ENCODE assay signal across 8 mouse cellular contexts in genomic region chr2:35619532-35619931, GRCm38 (mm10).
DNase-seq lines count a peak whose midpoint lies in the region; ATAC-seq and TF ChIP-seq lines count a peak whose summit lies in the region.

No protein-coding gene starts in this region.

- no peaks in the 10 kb centered on the region for H3K9me3 ChIP-seq in limb, embryonic 15.5 days

- H3K4me3 ChIP-seq in heart, adult 2 months = no peak overlapping the region
- H3K4me3 ChIP-seq in limb, embryonic 15.5 days = no peak overlapping the region
- no peak overlapping the region for H3K4me3 ChIP-seq in layer of hippocampus, adult 2 months

- no peaks in the 10 kb centered on the region for H3K36me3 ChIP-seq in heart, adult 2 months (ENCODE audit: control insufficient read depth, insufficient read depth, low read length)
- no peaks in the 10 kb centered on the region for H3K36me3 ChIP-seq in limb, embryonic 15.5 days

- H3K4me2 ChIP-seq in limb, embryonic 15.5 days = peak overlapping the region; percentile 46; the same call in 1 of the 2 replicates

- no peaks in the 10 kb centered on the region for H3K27me3 ChIP-seq in heart, adult 2 months (ENCODE audit: control insufficient read depth, insufficient read depth, low read length)
- no peaks in the 10 kb centered on the region for H3K27me3 ChIP-seq in limb, embryonic 15.5 days

- no peak overlapping the region for H3K9ac ChIP-seq in heart, adult 2 months (ENCODE audit: low read depth, low read length)
- 0 out of 2 replicates have a peak overlapping the region, but pooled peaks have one; percentile 10 for H3K9ac ChIP-seq in limb, embryonic 15.5 days

- TF ChIP-seq POLR2A in heart, adult 2 months (IDR thresholded peaks at IDR 0.05; ENCODE audit: insufficient read depth, low read depth, low read length) = no peak

- peaks cover 3% of the 10 kb centered on the region; the same call in 1 of the 2 replicates for H3K79me2 ChIP-seq in heart, adult 2 months (replicated peaks; ENCODE audit: control insufficient read depth, insufficient read depth, low read length)

- intact Hi-C loops in heart, adult 2 months (cut with DNase I) = loop anchor here (2.0 kb wide), 1 partner anchor 25 kb away; no protein-coding TSS in a partner anchor

- peak overlapping the region; percentile 45 for H3K27ac ChIP-seq in heart, adult 2 months
- peak overlapping the region; percentile 77 for H3K27ac ChIP-seq in limb, embryonic 15.5 days
- H3K27ac ChIP-seq in layer of hippocampus, adult 2 months = no peak overlapping the region

- peak in 1 of 2 experiments; percentile 41 for DNase-seq in heart, adult 2 months
- no peak for DNase-seq in heart, adult 8-10 months (ENCODE audit: low spot score)
- DNase-seq in cerebellum, adult 9-10 months = peak; percentile 66
- DNase-seq in forelimb bud, embryonic 11.5 days (ENCODE audit: low read depth, low spot score) = peak; percentile 86
- DNase-seq in thymus, postnatal 25 days = no peak
- DNase-seq in layer of hippocampus, adult 2 months (ENCODE audit: low spot score in 2 of 2) = no peak

- H3K4me1 ChIP-seq in heart, adult 2 months (ENCODE audit: control insufficient read depth, insufficient read depth, low read length) = peaks cover 37% of the 10 kb centered on the region
- H3K4me1 ChIP-seq in limb, embryonic 15.5 days = peaks cover 73% of the 10 kb centered on the region

- no peak for ATAC-seq in limb, embryonic 15.5 days (ENCODE audit: insufficient number of reproducible peaks, low FRiP score, low TSS enrichment, low read depth)
- no peak for ATAC-seq in erythroblast, adult 5-6 weeks (replicated peaks; ENCODE audit: low FRiP score, poor library complexity, severe bottlenecking)

- WGBS in heart, adult 2 months = 52% methylated on average over 2 of the region's 2 CpGs
- 22% methylated on average over 2 of the region's 2 CpGs for WGBS in limb, embryonic 15.5 days

- TF ChIP-seq EP300 in heart, adult 2 months (IDR thresholded peaks at IDR 0.05; ENCODE audit: insufficient read depth, low read depth, low read length) = no peak

- TF ChIP-seq CTCF in heart, adult 2 months (IDR thresholded peaks at IDR 0.05) = no peak
- TF ChIP-seq CTCF in layer of hippocampus, adult 2 months (conservative IDR thresholded peaks at IDR 0.05) = no peak

Comparison
In these comparisons a context has a peak if more than half of its experiments do, and no peak if none do; other contexts are left out.
1. DNase-seq: peak in cerebellum, adult 9-10 months (single experiment) and forelimb bud, embryonic 11.5 days (single experiment); none in heart, adult 8-10 months (single experiment), thymus, postnatal 25 days (single experiment) and layer of hippocampus, adult 2 months (0 of 2).